Mouse (Mus musculus) testis, adult 2 months (tissue): ENCODE results near the gene Arv1.

Source experiments
- CTCF ChIP-seq: fragments of 200-500 bp; IDR thresholded peaks from 2 replicates; pipeline ENCODE4 v1.5.1; 2012; ENCODE audit warnings: low read depth, mild to moderate bottlenecking, inconsistent platforms, low read length, moderate library complexity; ENCODE audit not compliant: control insufficient read depth, insufficient read depth, insufficient replicate concordance
- POLR2A ChIP-seq: fragments of 200-500 bp; IDR thresholded peaks from 2 replicates; pipeline ENCODE4 v1.6.1; 2012; ENCODE audit warnings: low read depth, mild to moderate bottlenecking, inconsistent platforms, low read length, moderate library complexity; ENCODE audit not compliant: control insufficient read depth

DNA sequence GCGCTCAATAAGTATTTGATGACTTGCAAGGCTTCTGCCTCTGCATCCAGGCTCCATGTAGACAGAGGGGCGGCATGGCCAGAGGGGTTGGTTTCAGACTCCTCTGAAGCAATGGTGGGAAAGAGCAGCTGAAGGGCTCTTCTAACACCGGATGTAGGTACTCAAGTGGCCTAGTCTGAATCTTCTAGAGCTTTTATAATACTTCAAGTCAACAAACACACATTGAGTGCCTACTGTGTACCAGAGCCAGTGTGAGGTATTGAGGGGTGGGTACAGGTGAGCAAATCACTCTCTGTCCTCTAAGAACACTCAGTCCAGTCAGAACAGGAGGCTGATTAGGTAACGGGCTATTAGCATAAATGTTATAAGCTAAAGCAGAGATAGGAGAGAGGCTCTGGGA lies 30.2 kb upstream of the Arv1 start:
- TF ChIP-seq CTCF (no peak), POLR2A (no peak)
